Mouse (Mus musculus) adrenal gland, adult 8-10 months (tissue): Measurements from ENCODE around the gene Hist1h1d. TPM values are rescaled to one million over a fixed set of nuclear protein-coding genes. Genes with fewer than 3 reads are reported as not detected.
"Not testable (repeated sequence)": the region's sequence is repeated elsewhere in the genome, so short reads cannot be mapped to it uniquely, and the experiment has no call there.

Source experiments
- DNase-seq: peaks from one replicate; pipeline ENCODE4 v3.0.0; 2022
- total RNA-seq, 4 experiments: library from RNA; stranded (reverse); gene quantifications; 2 replicates each; pipeline ENCODE4 v1.2.4; 2022

Hist1h1d gene
- total RNA-seq, 4 experiments from 2014 or later: 2.2 to 3.9 (median 3.1) TPM

DNA sequence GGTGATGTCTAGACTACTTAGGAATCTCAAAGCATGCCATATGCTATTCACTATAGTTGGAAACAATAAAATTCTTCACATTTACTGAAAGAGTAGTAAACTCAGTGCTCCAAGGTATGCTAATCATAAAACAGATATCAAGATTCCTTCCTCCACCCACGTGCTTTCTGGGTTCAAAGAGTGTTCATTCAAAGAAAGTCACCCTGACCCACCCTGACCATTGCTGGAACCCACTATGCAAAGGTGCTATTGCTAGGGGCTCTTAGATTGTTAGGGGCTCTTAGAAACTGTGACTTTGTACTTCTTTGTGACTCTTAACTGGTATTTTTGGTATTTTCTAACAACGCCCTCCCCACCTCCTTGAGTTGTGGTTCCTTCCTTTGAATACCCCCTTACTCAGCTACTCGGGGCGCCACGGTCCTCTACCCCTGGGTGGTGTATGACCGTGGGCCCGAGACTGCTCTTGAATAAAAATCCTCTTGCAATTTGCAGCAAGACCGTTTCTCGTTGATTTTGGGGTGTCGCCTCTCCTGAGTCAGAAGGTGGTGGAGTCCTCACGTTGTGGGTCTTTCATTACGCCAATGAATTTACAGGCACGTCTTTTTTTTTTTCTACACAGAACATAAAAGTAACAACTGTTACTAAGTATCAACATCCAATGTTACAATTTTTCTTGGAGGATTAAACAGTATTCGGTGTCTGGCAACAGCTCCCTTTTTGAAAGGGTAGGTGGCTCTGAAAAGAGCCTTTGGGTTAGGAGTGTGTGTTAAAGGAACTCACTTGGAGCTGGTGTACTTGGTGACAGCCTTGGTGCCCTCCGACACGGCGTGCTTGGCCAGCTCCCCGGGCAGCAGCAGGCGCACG is 20.2 kb downstream of the Hist1h1d start:
- DNase-seq: not testable (repeated sequence)

DNA sequence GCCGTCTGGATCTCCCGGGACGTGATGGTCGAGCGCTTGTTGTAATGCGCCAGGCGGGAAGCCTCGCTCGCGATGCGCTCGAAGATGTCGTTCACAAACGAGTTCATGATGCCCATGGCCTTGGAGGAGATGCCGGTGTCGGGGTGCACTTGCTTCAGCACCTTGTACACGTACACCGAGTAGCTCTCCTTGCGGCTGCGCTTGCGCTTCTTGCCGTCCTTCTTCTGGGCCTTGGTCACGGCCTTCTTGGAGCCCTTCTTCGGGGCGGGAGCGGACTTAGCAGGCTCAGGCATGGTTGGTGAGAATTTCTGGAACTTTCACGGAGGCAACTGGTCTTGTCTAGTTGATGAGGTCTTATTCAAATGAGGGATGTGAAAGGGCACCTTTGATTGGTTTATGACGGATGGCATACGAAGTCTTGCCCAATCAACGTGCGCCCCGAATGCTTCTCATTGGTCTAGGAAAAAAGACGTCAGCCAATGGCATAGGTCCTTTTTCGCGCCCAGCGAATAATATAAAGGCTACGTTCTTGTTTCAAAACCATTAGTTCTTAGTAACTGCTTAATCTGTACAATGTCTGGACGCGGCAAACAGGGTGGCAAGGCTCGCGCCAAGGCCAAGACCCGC is 20.9 kb downstream of the Hist1h1d start, which contains the start of the genes Hist1h2bf and Hist1h2ad:
Gene Hist1h2bf (minus strand): TSS at position 299 of the 627 bp plus-strand sequence.
Gene Hist1h2ad (plus strand): TSS at position 484 of the 627 bp plus-strand sequence.
- peak; percentile 89 for DNase-seq

DNA sequence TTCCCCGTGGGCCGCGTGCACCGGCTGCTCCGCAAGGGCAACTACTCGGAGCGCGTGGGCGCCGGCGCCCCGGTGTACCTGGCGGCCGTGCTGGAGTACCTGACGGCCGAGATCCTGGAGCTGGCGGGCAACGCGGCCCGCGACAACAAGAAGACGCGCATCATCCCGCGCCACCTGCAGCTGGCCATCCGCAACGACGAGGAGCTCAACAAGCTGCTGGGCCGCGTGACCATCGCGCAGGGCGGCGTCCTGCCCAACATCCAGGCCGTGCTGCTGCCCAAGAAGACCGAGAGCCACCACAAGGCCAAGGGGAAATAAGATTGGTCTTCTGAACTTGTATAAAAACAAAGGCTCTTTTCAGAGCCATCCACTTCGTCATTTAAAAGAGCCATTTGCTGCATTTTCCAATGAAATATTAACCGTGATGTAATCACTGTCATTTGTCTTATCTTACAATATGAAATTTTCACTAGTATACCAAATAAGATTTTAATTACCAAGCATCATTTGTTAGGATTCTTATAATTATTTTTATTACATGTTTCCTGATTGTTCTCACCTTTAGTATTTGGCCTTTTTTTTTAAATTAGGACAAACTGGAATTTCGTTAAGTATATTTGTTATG is 21.6 kb downstream of the Hist1h1d start:
- not testable (repeated sequence) for DNase-seq

DNA sequence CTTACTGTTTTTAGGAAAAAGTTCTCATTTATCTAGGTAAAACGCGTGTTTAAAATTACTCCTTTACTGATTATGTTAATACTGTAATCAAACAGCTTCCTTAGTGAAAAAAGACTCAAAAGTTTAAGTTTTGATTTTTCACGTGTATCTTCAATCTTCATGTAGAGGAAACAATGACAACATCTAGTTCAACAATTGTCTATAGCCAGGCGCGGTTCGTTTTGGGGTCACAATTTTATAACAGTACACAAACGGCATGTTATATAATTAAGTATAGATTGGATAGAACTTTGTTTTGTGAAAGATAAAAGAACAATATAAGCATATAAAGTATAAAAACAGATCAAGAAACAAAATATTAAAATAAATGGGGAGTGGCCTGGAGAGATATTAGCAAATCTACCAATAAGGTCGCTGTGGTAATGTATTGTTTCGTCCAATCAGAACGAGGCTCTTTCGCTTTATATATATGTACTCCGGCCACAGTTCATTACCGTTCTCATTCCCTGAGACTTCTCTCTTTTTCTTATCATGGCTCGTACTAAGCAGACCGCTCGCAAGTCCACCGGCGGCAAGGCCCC is 22.3 kb downstream of the Hist1h1d start, which contains the start of gene Hist1h3d:
Gene Hist1h3d (plus strand): TSS at position 493 of the 581 bp plus-strand sequence.
- DNase-seq: no peak

DNA sequence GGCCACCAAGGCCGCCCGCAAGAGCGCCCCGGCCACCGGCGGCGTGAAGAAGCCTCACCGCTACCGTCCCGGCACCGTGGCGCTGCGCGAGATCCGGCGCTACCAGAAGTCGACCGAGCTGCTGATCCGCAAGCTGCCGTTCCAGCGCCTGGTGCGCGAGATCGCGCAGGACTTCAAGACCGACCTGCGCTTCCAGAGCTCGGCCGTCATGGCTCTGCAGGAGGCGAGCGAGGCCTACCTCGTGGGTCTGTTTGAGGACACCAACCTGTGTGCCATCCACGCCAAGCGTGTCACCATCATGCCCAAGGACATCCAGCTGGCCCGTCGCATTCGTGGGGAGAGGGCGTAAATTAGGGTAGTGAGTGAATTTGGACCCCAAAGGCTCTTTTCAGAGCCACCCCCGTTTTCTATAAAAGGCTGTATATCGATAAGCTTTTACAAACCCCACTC is 22.8 kb downstream of the Hist1h1d start:
- DNase-seq: not testable (repeated sequence)

DNA sequence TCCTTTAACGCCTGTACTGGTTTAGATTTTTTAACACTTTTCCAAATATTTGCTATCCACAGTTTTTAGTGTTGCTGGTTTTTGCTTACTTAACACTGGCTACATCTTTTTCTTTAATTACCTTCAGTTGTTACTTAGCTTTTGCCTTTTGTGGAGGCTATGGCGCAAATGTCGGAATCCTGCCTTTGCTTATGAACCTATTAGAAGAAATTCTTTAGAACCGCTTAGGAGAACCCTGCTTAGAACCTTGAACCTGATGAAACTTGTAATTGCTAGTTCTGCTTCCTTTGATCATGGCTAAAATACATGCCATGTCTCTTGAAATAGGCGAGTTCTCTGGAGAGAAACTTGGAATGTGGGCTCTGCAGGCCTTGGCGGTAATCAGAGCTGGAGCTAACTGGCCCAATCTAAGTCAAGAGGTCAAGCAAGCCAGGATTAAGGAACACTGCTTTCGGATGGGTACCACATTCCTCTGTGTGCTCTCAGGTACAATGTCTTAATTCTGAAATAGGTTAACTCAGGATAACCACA is 23.4 kb downstream of the Hist1h1d start:
- DNase-seq: no peak

DNA sequence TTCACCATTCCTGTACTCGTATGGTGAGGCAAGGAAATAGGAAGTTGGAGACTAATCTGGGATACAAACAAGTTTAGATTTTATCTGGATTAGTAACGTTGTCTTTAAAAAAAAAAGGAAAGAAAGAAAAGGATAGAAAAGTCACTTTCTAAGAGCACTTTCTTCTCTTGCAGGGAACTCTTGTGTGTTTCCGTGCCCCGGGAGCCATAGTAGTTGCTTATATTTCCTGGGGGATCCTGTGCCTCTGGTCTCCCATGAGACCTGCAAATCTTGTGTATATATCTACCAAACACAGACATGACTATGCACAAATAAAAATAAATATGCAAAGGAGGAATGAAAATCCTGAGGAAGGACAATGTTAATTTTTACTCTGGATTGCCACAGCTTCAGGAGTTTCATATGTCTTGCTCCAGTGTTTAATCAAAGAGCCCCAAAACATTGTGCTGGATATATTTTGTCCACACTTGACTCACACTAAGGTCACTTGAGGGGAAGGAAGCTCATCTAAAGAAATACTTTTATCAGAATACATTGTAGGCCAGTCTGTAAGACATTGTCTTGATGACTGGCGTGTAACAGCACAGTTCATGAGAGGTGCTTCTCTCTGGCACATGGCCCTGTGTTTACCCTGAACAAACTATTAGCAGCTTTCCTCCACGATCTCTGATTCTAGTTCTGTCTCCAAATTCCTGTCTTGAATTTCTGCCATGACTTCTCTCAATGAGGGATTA is 24.0 kb downstream of the Hist1h1d start:
- no peak for DNase-seq

DNA sequence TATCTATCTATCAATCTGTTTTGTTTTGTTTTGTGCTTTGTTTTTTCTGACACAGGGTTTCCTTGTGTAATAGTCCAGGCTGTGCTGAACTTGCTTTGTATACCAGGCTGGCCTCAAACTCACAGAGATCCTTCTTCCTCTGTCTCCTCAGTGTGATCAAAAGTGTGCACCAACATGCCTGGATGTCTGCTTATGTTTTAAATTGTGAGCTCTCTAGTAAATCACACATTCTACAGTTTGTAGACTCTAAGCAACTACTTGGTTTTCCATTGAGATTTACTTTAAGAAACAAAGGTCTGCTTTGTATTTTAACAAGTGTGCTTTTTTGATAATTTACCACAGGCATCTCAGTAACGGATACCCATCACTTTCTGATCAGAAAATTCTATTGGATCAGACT is 24.8 kb downstream of the Hist1h1d start:
- no peak for DNase-seq

DNA sequence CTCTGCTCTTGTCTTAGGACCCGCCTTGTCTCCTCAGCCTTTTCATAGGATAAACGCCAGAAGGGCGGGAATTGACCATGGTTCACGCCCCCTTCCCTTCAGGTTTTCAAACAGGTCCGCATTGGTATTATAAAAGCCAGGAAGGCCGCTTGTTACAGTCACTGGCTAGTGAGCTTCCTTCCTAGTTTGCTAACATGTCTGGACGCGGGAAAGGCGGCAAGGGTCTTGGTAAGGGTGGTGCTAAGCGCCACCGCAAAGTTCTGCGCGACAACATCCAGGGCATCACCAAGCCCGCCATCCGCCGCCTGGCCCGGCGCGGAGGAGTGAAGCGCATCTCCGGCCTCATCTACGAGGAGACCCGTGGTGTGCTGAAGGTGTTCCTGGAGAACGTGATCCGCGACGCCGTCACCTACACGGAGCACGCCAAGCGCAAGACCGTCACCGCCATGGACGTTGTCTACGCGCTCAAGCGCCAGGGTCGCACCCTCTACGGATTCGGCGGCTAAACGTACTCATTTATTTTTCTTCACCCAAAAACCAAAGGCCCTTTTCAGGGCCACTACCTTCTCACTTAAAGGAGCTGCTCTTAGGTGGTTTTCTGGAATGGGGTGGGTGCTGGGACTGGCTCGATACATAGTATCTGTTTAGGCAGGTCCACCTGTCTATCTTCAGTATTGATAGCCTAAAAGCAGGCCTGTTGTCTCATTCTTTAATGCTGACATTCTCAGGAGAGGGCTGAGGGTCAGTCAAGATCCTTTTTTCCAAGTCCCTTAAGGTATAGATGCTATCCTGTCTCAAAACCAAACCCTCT is 28.6 kb downstream of the Hist1h1d start, which contains the start of gene Hist1h4d:
Gene Hist1h4d (plus strand): TSS at position 191 of the 811 bp plus-strand sequence.
- DNase-seq: peak; percentile 97

DNA sequence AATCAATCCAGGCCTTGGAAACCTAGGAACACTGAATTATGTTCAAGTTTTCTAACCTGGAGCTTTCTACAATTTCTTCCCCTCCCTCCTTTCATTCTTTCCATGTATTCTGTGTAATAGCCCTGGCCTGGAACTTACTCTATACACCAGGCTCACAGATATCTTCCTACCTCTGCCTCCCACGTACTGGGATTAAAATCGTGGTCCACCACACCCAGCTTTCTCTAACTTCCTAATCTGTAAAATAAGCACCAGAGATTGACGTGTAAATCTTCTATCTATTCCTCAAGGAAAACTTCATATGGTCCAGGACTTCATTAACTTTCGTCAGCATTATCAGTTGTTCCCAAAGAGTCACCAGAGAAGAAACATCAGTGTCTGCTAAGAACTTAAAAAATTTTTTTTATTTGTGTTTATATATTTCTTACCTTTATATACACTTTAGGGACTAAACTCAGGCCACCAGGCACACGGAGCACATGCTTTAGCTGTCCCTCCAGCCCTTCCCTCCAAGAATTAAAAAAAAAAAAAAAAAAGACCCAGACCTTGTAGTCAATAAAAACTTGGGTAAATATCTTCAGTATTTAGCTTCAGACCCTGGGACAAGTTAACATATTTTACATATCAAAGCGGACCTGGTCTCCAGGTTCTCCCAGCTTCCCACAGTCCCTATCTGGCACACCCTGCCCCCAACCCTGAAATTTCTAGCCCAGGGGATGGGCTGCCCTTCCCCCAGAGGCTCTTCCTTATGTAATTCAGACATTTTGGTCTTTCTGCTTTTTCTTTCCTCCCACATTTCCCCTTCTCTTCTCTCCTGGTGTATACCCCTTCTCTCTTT is 29.4 kb downstream of the Hist1h1d start:
- no peak for DNase-seq

DNA sequence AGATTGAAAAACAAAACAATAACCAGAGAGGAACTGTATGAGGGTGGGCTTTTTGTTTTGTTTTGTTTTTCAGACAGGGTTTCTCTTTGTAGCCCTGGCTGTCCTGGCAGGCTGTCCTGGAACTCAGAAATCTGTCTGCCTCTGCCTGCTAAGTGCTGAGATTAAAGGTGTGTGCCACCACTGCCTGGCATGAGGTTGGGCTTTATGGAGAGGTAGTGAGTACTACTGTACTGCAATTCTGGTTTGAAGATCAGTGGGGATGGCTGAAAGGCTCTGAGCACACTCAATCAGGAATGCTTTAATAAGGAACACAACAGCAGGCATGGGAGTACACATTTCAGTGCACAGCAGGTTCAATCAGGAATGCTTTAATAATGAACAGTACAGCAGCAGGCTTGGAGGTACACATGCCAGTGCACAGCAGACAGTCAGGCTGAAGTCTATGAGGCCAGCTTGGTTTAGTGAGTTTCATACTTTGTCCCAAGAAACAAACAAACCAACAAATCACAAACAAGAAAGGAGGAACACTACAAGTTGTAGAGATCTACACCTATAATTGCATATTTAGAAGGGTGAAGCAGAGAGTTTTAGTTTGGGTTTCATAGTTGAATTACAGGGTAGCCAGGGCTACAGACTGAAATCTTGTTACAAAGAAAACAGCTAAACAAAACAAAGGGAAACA is 30.5 kb downstream of the Hist1h1d start:
- no peak for DNase-seq

DNA sequence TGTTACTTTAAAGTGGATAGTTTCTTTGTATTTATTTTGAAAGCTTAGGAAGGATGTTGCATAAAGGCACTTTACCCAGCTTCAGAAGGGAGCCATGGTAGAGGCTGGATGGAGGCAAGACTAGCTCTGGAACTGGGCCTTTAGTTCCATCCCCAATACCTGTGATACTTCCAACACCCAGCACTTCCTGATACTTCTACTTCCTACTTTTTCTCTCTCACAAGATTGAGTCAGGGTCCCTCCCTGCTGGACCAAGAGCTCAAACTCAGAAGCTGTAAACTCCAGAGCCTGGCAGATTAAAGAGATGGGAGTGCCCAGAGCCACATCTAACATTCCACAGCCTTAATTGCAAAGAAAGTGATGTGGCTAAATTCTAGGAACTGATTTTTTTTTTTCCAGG is 31.3 kb downstream of the Hist1h1d start:
- DNase-seq: no peak

DNA sequence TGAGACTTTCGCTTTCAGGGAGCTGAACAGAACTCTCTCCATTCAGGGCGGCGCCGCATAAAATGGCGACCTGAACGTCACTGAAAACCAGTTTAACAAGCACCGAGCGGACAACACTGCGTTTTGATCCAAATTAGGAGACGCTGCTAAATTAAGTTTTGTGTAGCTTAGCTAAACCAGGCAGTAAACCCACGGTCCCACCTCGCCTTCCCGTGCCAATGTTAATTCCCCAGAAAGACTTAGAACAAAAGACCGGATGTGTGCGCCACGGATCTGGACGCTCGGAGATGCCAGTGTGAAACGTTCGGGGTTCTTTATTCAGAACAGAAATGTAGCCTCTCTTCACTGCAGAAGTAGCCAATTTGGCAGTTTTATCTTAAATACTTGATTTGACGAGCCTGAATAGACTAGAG is 32.0 kb downstream of the Hist1h1d start:
- DNase-seq: peak; percentile 60

DNA sequence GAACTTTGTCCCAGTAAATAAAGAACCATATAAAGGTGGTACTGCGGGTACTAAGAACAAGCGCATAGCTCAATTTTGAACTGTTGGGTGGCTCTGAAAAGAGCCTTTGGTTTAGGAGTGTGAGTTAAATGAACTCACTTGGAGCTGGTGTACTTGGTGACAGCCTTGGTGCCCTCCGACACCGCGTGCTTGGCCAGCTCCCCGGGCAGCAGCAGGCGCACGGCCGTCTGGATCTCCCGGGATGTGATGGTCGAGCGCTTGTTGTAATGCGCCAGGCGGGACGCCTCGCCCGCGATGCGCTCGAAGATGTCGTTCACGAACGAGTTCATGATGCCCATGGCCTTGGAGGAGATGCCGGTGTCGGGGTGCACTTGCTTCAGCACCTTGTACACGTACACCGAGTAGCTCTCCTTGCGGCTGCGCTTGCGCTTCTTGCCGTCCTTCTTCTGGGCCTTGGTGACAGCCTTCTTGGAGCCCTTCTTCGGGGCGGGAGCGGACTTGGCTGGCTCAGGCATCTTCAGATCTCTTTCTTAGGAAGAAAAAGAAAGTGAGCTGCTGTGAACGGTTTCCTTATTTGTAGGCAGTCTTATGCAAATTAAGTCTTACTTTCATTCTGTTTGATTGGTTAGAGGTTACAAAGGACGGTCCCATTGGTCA is 32.5 kb downstream of the Hist1h1d start:
- DNase-seq: peak; percentile 66

DNA sequence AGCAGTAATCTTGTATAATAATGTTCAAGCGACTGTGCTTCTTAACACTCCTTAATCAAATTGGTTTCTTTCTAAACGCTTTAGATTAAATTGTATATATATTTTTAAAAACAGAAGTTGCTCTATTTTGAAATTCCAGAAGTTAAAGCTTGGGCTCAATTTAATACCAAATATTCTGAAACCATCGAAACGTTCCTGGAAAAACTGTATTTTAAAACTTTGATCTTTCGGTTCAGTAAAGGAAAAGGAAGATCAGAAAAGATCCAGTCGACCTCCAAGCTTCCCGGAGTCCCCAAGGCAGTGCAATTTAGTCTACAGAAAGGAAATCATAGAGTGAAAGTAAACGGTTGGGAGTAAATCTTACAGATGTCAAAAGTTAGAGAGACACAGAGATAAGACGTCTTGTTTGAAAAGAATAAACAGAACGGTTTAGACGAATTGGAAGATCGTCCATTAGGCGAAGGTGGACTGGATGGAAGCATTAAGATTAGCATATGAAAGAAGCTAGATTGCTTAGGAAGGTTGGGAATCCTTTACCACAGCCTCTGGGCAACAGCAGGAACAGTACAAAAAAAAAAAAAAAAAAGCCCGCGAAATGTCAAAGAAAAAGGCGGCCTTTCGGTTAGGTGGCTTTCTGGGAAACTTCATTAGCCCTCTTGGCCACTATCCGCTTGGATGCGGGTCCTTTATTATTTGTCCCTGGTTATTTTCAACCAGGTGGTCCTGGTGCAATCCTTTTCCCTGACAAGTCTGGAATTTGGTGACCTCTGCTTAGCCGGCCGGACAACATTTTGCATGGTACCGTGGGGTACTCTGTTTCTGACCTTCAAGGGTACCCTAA is 33.3 kb downstream of the Hist1h1d start:
- DNase-seq: no peak

DNA sequence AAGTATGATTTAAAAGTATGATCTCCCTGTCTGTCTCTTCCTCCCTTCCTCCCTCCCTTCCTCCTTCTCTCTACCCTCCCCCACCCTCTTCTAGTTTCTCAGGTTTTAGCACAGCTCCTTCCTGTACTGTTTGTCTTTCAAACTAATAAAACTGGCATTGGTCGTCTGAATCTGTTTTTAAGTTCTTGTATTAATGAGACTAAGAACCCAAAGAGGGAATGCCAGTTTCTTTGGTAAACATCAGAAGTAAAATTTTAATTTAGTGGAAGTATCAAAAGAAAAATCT is 33.8 kb downstream of the Hist1h1d start:
- DNase-seq: no peak

DNA sequence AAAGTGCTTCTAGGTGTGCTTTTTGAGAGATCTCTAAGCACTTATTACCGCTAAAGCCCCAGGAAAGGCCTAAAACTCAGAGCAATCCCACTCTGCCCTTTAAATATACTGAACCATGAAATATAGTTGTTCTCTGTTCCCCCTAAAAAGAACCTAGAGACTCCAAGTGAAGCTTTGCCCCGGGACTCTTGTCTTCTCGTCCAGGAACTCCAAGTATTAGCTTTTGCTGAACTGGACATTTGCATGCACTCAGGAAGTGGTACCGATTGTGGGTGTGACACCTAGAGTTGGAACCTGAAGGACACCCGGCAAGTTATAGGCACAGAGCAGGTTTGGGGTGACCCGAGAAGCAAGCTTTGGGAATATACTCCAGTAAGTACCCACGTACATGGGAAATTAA is 38.1 kb downstream of the Hist1h1d start:
- no peak for DNase-seq

DNA sequence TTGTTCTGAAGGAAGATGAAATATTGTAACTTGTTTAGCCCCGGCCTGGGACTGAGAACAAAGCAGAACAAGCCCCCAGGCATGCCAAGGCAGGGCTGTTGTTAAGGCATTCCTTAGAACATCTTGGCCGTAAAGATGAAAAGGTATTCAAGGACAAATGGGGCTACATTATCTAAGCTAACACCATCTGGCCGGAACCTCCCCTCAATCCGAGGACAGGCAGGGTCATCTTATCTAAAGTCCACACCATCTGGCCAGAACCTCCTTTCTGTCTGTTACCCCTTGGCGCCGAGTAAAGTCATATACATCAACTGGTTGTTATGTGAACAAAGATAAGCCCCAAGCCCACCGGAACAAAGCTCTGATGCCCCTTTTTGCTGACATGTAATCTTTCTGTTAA is 38.8 kb downstream of the Hist1h1d start:
- DNase-seq: not testable (repeated sequence)
